Mouse (Mus musculus) heart, adult 2 months (tissue): ENCODE results near the gene 5430419D17Rik. TPM values are rescaled to one million over a fixed set of nuclear protein-coding genes. Genes with fewer than 3 reads are reported as not detected.

Source experiments
- DNase-seq, 2 experiments: peaks; one replicate each; pipeline ENCODE4 v3.0.0; 2021
- H3K27ac ChIP-seq: fragments of 200-600 bp; 2 replicates; pipeline ENCODE4 v1.8.1; 2022
- H3K27me3 ChIP-seq: fragments of 200-500 bp; 2 replicates; pipeline ENCODE4 v1.6.1; 2012; ENCODE audit warnings: mild to moderate bottlenecking, low read length, inconsistent platforms, mixed read lengths; ENCODE audit not compliant: control insufficient read depth, insufficient read depth
- H3K36me3 ChIP-seq: fragments of 200-500 bp; 2 replicates; pipeline ENCODE4 v1.6.1; 2012; ENCODE audit warnings: low read length, inconsistent platforms; ENCODE audit not compliant: control insufficient read depth, insufficient read depth
- H3K4me1 ChIP-seq: fragments of 200-500 bp; 2 replicates; pipeline ENCODE4 v1.6.1; 2011; ENCODE audit warnings: low read length; ENCODE audit not compliant: control insufficient read depth, insufficient read depth
- H3K4me3 ChIP-seq: fragments of 200-600 bp; 2 replicates; pipeline ENCODE4 v1.8.1; 2022
- H3K79me2 ChIP-seq: fragments of 200-500 bp; replicated peaks from 2 replicates; pipeline ENCODE4 v1.6.1; 2012; ENCODE audit warnings: mild to moderate bottlenecking, inconsistent platforms, low read length, moderate library complexity, mixed read lengths; ENCODE audit not compliant: control insufficient read depth, insufficient read depth
- H3K9ac ChIP-seq: fragments of 200-500 bp; 2 replicates; pipeline ENCODE4 v1.6.1; 2012; ENCODE audit warnings: low read depth, mild to moderate bottlenecking, control low read depth, inconsistent platforms, low read length, mixed read lengths
- CTCF ChIP-seq: fragments of 200-600 bp; IDR thresholded peaks from 2 replicates; pipeline ENCODE4 v1.8.1; 2022; ENCODE audit warnings: antibody characterized with exemption, mild to moderate bottlenecking, moderate library complexity
- EP300 ChIP-seq: fragments of 200-500 bp; IDR thresholded peaks from 2 replicates; pipeline ENCODE4 v1.6.1; 2011; ENCODE audit warnings: low read depth, low read length, control low read depth; ENCODE audit not compliant: insufficient read depth
- POLR2A ChIP-seq: fragments of 200-500 bp; IDR thresholded peaks from 2 replicates; pipeline ENCODE4 v1.6.1; 2011; ENCODE audit warnings: mild to moderate bottlenecking, low read depth, low read length, control low read depth; ENCODE audit not compliant: insufficient read depth
- WGBS: fragments of 180-500 bp; shearing (Covaris S2); methylation state at CpG from one replicate; pipeline ENCODE4 v1.1.7; 2018; 5-methylcytosine and 5-hydroxymethylcytosine counted together
- intact Hi-C: fragments of 180-260 bp; cut with DNase I; formaldehyde crosslinking; loops from one replicate; pipeline ENCODE4 v1.15.1; 2025
- long read RNA-seq: library from polyadenylated mRNA; stranded (forward); transcript quantifications from one replicate; pipeline ENCODE4 v2.0.0, GENCODE M21; 2021
- polyA plus RNA-seq: library from polyadenylated mRNA; depleted of rRNA; stranded (reverse); fragments of >200 nt; gene quantifications from 2 replicates; pipeline ENCODE4 v1.2.3, GENCODE M21; 2012; rRNA removed
- total RNA-seq, 2 experiments: library from RNA; stranded (reverse); gene quantifications; 2 replicates each; pipeline ENCODE4 v1.2.3; 2021

5430419D17Rik gene
- total RNA-seq (10 to 100 TPM in 1 of 2 experiments, 1 to 10 TPM in 1; 9.9 to 10.3 TPM), polyA plus RNA-seq (0.61 and 1.1 TPM in 2 replicates)
- long read RNA-seq, partial matches to known transcripts = 1 of 5 reads
- long read RNA-seq, other reads (novel, unspliced or antisense) = 4 of 5 reads

GRCm38 (mm10) chr7:131174121-131174520 is at the start of gene 5430419D17Rik:
Gene 5430419D17Rik (plus strand): TSS chr7:131174402.
- no peaks in the 10 kb centered on the region for H3K36me3 ChIP-seq
- H3K9ac ChIP-seq = no peak within 1 kb of the TSS
- H3K27me3 ChIP-seq = no peaks in the 10 kb centered on the region
- no peaks in the 10 kb centered on the region for H3K4me1 ChIP-seq
- no peaks in the 10 kb centered on the region for H3K79me2 ChIP-seq
- TF ChIP-seq CTCF (no peak), EP300 (no peak), POLR2A (no peak)
- WGBS = 77% methylated on average over 9 of the region's 9 CpGs
- H3K27ac ChIP-seq = no peak within 1 kb of the TSS
- no peak for DNase-seq
- intact Hi-C loops = no loop called here
- H3K4me3 ChIP-seq = no peak within 1 kb of the TSS

GRCm38 (mm10) chr7:131130021-131130420 is 44.2 kb upstream of the 5430419D17Rik start:
- 46% methylated on average over 12 of the region's 12 CpGs for WGBS
- Histone ChIP-seq H3K36me3 (no peaks in the 10 kb centered on the region), H3K9ac (no peak overlapping the region), H3K27ac (no peak overlapping the region), H3K4me1 (no peaks in the 10 kb centered on the region), H3K27me3 (no peaks in the 10 kb centered on the region), H3K79me2 (no peaks in the 10 kb centered on the region), H3K4me3 (no peak overlapping the region)
- no peak for TF ChIP-seq EP300
- no peak for TF ChIP-seq POLR2A
- no peak for TF ChIP-seq CTCF
- intact Hi-C loops = no loop called here
- no peak for DNase-seq

GRCm38 (mm10) chr7:131133181-131133580 is 41.0 kb upstream of the 5430419D17Rik start:
- intact Hi-C loops = no loop called here
- Histone ChIP-seq H3K27me3 (no peaks in the 10 kb centered on the region), H3K4me3 (no peak overlapping the region), H3K27ac (no peak overlapping the region), H3K4me1 (no peaks in the 10 kb centered on the region), H3K36me3 (no peaks in the 10 kb centered on the region), H3K79me2 (no peaks in the 10 kb centered on the region), H3K9ac (no peak overlapping the region)
- WGBS = 61% methylated on average over 3 of the region's 3 CpGs
- no peak for DNase-seq
- no peak for TF ChIP-seq POLR2A
- TF ChIP-seq EP300 = no peak
- TF ChIP-seq CTCF = no peak

GRCm38 (mm10) chr7:131146214-131146613 is 28.0 kb upstream of the 5430419D17Rik start, which contains the start of gene 4933402N03Rik:
Gene 4933402N03Rik (minus strand): TSS chr7:131146314.
- no peak for TF ChIP-seq EP300
- TF ChIP-seq CTCF = no peak
- no peak for TF ChIP-seq POLR2A
- H3K79me2 ChIP-seq = no peaks in the 10 kb centered on the region
- DNase-seq = no peak
- no peaks in the 10 kb centered on the region for H3K36me3 ChIP-seq
- H3K9ac ChIP-seq = no peak within 1 kb of the TSS
- no peak within 1 kb of the TSS for H3K27ac ChIP-seq
- H3K4me1 ChIP-seq = no peaks in the 10 kb centered on the region
- intact Hi-C loops = no loop called here
- H3K4me3 ChIP-seq = no peak within 1 kb of the TSS
- 90% methylated on average over 2 of the region's 2 CpGs for WGBS
- 0 out of 2 replicates have a peak, but pooled peaks cover 3% of the 10 kb centered on the region for H3K27me3 ChIP-seq

- no peak for TF ChIP-seq EP300
- no peak for TF ChIP-seq POLR2A
- TF ChIP-seq CTCF = no peak
- no peak overlapping the region for H3K27ac ChIP-seq
- DNase-seq = no peak
- no peaks in the 10 kb centered on the region for H3K4me1 ChIP-seq
- 77% methylated on average over 3 of the region's 3 CpGs for WGBS
- no peaks in the 10 kb centered on the region for H3K36me3 ChIP-seq
- no peak overlapping the region for H3K4me3 ChIP-seq
- H3K9ac ChIP-seq = no peak overlapping the region
- no peaks in the 10 kb centered on the region for H3K79me2 ChIP-seq
- intact Hi-C loops = no loop called here
- 0 out of 2 replicates have a peak, but pooled peaks cover 3% of the 10 kb centered on the region for H3K27me3 ChIP-seq
These were observed 24.0 kb upstream of the 5430419D17Rik start for GRCm38 (mm10) chr7:131150179-131150578.

- 48% methylated on average over 5 of the region's 5 CpGs for WGBS
- no peak overlapping the region for H3K9ac ChIP-seq
- intact Hi-C loops = no loop called here
- no peaks in the 10 kb centered on the region for H3K4me1 ChIP-seq
- no peak overlapping the region for H3K4me3 ChIP-seq
- no peak for DNase-seq
- H3K27me3 ChIP-seq = 0 out of 2 replicates have a peak, but pooled peaks cover 3% of the 10 kb centered on the region
- H3K79me2 ChIP-seq = no peaks in the 10 kb centered on the region
- no peak overlapping the region for H3K27ac ChIP-seq
- H3K36me3 ChIP-seq = no peaks in the 10 kb centered on the region
- TF ChIP-seq POLR2A = no peak
- TF ChIP-seq EP300 = no peak
- TF ChIP-seq CTCF = no peak
These were observed 21.2 kb upstream of the 5430419D17Rik start for GRCm38 (mm10) chr7:131153044-131153443.
